Mouse (Mus musculus) spleen, postnatal 4 days (tissue): ENCODE measurements around the gene Gstm4.

Experiments
- DNase-seq, 2 experiments: peaks; one replicate each; pipeline ENCODE4 v3.0.0; 2022; ENCODE audit warnings: low spot score in 2 of 2

Gene Gstm4

DNA sequence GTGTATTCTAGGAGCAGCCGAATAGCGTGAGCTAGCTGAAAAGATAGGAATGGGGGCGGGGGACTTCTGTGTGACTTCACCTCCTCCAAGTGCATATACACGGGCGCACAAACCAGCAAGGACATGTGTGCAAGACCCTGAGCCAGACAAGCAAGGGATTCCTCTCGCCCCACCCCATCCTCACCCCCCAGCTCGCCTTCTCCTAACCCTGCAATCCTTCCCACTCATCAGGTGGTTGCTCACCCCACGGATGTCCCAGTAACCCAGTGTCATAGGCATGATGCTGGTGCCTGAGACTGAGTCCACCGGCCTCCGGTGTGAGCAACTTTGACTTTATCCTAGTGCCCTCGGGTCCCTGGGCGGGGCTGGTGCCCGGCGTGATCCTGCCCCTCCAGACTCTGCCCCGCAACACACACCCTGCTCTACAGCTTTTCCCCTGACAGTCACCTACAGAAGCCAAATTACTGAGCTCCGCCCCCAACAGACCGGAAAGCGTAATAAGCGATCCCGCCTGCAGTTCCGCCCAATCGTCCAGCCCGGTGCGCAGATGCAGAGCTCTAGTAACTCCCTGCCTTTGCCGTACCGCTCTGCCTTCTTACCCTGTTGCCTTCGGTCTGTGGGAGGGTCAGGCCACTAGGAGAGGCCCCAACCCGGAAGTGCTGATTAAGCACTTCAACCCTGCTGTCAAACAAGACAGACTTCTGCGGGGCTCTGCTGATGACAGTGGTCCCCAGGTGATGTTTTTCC is at the start of gene Gstm4:
TSS of gene Gstm4 (minus strand) at position 501 of the 747 bp plus-strand sequence.
- peak; percentile 81 to 89 for DNase-seq

DNA sequence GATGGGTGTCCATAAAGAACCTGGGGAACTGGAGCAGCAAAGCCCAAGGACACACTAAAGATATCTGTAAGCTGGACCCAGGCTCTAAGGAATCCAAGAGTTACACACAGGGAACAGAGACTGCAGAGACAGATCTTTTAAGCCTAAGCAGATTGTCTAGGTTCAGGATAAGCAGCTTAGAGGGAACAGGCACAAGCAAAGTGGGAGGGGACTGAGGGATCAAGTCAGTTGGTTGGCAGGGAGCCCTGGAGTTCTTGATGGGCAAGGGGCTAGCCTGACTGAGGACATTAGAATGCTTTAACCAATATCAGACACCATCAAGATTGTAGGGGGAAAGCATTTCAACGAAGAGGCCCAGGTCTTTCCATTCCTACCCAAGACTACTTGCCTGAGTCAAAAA is 49.5 kb upstream of the Gstm4 start:
- DNase-seq, result no peak

DNA sequence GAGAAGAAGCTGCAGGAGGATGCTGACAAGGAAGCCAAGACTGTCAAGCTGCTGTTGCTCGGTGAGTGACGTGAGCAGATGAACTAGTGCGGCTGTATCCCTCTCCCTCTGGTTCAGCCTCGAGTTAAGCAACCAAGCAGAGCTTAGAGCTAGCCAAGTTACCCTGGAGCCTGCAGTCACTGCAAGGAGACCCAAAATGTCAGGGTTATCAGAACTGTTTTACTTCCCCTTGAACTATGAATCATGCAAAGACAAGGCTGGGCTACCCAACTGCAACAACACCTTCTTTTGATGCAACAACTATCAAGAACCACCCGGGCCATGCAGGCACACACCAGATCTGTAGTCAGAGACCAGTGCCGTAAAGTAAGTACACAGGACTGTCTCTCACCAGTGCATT is 48.6 kb upstream of the Gstm4 start:
- peak in 1 of 2 experiments; percentile 57 for DNase-seq

DNA sequence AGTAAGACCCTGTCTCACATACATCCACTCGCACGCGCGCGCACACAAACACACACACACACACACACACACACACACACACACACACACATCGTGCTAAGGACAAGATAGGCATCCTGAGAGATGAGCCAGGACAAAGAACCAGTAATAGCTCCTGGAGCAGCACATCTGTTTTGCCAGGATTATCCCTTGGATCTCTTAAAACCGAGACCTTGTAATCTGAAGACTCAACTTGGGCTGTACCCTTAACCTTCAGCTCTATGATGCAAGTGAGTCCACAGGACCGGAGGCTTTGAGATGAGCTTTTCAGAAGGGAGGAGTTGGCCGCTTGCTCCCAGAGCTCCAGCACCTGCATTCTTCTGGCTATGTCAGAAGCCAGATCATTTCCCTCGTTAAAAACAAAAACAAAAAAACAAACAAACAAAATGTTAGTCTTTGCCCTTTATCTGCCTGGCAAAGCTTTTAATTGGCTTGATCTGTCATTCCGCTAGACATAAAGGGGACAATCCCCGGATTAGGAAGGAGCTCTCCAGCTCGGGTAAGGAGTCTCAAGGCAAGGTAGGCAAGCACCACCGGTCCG is 47.9 kb upstream of the Gstm4 start, which contains the start of gene Gnat2:
TSS of gene Gnat2 (plus strand) at position 254 of the 580 bp plus-strand sequence.
- no peak for DNase-seq

DNA sequence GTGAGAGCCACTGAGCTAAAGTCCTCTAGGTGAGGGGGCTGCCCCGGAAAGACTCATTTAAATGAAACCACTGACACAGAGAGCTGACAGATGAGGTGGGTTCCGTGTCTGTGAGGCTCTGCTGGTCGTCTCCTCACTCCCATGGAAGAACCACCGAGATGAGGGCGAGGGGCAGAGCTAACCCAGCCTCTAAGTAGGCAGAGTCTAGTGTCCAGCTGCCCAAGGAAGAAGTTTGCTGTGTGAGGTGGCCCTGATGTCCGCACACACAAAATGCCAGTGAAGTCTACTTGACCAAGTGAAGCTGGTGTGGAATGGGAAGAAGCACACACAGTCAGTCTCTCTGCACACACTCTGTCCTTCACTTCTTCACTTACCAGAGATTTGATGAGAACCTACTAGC is 47.3 kb upstream of the Gstm4 start:
- peak in 1 of 2 experiments; percentile 55 for DNase-seq

DNA sequence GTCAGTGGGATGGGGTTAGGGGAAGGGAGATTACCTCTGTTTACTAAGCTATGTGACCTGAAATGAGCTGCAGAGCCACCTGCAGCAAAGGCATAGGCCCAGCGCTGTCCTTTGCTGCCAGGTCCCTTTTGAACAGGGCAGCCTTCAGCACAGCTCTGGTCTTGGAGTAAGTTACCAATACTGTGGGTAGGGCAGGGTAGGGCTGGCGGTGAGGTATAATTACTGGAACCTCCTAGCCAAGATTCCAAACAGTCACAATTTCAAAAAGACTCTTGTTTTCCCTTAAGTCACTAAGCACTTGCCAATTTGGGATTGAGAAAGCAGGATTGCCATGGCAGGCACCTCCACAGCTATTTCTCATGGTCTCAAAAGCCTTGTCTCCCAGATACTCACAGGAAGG is 45.9 kb upstream of the Gstm4 start:
- DNase-seq, result no peak

DNA sequence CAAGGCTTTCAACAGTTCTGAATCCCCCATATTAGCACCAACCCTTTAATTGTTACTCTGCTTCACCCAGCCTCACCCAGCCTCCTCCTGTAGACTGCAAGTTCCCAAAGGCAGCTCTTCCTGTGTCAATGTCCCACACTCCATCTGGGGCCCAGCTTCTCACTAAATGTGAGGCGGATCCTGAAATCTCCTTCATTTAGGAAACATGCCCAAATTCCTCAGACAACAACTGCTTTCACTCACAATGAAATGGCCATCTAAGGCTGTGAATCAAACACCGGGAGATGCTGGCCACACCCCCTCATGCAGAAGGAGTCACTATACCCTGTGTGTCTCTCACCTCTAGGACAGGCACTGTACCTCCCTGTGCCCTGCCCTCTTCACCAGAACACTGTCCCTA is 45.2 kb upstream of the Gstm4 start:
- DNase-seq, result no peak

DNA sequence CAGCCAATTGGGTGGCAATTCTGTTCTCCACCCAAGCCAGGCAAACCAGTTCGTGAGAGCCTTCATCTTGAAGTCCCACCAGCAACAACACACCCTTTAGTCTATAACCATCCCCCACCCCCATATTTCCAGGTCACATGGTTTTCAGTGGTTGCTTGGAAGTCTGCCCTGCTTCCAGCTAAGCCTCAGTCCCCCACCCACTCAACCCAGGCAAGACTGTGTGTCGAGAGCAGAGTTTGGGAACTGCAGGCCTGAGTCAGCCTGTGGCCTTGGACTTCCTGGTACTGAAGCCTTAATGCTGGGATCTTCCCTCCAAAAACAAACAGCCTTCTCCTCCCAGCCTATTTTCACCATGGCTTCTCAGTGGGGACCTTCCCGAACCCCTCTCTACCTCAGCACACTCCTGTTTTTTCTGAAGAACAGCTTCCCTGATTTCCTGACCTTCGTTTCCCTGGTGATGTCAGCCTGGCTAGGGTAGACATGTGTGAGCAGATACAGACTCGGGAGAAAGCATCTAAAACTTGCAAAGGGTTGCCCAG is 44.2 kb upstream of the Gstm4 start:
- no peak for DNase-seq

DNA sequence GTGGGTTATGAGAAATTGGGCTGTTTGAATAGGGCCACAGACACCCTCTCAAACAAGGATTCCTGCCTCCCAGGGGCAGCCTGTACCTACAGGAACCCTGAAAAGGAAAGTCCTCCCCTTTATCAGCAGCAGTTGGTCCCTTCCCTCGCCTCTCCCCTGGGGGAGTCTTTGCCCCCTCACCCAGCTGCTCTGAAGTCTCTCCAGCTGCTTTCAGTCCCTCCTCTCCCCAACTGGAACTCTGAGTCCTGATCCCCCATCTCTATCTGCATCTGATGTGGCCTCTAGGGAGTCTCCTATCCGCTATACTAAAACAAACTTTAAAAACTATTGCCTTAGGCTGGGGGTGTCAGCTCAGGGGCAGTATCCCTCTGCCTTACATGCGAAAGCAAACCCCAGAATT is 42.6 kb upstream of the Gstm4 start:
- no peak for DNase-seq

DNA sequence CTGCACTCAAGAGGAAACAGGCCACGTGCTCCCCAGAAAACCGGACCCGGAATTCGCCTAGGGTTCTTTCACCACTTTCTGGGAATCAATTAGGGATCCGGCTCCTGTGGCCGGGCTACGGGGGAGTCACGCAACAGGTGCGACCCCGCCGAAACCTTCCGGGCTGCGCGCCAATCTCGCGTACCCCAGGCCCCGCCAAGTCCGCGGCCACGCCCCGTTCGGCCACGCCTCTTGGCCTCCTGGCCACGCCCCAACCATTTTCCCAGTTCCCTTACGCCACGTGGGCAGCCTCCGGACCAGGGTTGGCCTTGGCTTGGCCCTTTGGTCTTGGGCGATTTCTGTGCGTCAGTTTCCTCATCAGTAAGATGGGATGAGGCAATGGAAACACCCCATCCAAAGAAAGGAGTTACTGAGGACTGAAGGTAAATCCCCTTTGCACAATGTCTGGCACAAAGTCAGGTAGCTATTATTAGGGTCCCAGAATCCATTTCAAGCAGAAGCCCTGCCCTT is 41.8 kb upstream of the Gstm4 start, which contains the start of gene Ampd2:
TSS of gene Ampd2 (minus strand) at position 182 of the 510 bp plus-strand sequence.
- peak; percentile 83 to 90 for DNase-seq

DNA sequence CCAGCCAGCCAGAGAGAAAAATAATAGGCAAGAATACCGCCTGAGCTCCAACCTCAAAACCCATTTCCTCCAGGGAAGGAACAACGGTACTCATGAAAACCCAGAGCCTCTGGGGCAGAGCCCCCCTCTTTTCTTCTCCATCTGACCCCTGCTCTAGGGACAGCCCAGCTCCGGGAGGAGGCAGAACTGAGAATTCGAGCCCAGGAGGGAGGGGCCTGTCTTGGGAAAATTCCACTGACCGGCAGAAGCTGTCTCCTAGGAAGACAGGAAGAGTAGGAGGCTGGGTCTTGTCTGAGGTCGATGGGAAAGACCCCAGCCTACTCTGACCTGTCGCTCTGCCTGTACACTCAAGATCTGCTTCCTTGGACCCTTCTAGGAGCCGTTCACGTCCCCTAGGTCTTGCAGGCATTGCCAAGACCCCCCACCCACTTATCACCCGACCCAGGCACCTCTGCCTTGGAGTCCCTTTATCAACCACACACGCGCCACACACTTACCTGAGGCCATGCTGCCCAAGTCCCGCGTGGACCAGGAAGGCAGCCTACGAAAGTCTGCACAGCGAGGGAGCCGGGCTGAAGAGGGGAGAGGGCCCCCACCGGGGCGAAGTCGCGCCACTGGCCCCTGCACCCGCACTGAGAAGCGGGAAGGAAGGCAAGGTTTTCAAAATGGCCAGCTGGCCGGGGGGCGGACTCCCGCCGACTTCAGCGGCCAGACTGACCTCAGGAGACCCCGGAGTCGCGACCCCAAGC is 41.2 kb upstream of the Gstm4 start:
- peak in 1 of 2 experiments; percentile 41 for DNase-seq

DNA sequence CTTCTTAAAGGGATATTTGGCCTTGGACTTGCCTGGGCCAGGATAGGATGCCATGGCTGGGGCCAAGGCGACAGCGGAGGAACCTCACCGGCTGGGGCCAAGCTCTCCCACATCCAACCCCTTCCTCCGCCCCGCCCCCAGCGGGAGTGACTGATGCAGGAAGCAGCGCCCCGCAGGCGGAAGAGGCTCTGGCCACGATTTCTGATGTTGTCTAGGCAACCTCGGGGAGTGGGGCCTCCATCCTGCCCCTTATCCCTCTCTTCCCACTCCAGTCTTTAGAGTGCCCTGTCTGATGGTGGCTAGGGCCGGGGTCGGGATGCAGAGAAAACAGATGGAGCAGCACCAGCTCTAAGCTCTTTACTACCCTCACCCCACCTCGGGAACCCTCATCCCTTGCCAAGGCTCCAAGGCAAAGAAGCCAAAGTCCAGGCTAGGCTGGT is 40.6 kb upstream of the Gstm4 start:
- DNase-seq, result peak; percentile 85 to 92

DNA sequence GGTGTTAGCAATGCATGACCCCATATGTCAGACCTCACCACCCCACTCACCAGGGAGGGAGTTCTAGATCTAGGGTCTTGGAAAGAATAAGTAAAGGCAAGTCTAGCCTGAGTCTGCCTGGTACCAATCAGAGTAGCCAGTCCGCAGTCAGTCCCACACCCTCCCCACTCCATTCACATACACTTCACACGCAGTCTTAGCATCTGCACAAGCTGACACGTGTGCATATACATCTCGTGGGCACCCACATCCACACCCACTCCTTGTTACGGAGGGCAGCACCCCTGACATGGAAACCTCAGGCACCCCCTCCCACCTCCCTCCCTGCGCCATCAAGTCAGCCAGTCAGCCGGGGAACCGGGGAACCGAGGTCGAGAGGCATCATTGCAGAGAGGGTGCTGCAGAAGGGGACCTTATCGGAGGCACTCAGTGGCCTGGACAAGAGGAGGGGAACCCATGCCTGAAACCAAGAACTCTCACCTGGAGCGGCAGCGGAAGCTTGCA is 40.1 kb upstream of the Gstm4 start:
- DNase-seq, result no peak

DNA sequence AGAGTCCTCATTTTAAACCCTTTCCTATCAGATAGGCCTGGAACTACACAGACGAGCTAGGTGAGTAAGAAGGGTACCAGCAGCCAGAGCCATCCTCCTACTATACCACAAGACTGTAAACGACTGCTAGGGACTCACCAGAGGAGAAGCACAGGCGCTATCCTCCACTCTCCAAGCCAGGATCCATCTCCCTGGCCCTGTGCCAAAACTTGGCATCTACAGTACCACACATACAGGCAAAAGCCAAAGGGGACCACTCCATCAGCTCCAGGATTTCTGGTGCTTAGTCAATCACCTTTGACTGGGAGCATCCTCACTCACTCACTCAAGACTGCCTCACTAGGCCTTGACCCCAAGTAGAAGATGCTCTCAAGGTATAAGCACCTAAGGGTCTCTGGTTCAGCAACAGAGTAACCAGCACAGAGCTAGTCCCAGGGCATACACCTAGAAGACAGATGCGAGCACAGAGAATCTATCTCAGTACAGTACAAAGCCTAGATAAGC is 39.3 kb upstream of the Gstm4 start:
- no peak for DNase-seq

DNA sequence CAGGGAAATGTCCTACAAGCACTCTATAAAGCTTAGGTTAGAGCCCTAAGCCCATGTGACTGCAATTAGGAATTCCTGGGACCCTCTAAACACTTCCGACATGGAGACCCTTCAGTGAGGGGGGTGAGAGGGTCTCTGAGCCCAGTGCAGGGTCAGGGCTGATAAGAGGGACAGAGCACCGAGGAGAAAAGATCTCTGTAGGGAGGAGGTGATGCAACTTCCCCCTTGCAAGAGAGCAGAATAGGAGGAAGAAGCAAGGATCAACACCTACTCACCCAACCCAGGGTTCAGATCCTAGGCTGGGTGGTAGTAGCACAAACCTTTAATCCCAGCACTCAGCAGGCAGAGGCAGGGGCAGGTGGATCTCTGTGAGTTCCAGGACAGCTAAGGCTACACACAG is 38.5 kb upstream of the Gstm4 start:
- DNase-seq, result no peak

DNA sequence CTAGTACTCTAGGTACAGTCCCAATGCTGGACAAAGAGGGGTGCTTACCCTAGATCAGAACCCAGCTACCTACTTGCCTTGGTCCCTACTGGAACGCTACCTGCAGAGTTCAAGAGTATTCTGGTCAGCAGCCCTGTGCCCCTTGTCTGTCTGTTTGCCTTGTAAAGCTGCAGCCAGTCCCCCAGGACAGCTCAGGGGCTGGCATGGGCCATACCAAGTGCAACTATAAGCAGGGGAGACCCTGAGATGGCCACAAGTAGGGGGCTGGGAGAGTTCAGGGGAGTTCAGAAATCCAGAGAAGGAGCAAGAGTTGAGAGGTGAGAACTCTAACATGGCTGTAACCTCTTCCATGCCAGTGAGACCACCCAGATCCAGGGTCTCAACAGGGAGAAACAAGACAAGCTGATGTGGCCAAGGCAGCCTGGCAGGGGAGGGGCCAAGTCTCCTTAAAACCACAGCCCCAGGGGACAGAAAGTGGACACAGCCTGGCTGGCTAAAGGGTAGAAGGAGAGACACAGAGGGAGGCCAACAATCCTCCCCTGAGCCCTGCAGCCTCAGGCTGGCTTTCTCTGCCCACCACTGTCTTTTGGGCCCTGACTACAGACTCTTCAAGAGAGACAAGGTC is 37.7 kb upstream of the Gstm4 start:
- DNase-seq, result no peak

DNA sequence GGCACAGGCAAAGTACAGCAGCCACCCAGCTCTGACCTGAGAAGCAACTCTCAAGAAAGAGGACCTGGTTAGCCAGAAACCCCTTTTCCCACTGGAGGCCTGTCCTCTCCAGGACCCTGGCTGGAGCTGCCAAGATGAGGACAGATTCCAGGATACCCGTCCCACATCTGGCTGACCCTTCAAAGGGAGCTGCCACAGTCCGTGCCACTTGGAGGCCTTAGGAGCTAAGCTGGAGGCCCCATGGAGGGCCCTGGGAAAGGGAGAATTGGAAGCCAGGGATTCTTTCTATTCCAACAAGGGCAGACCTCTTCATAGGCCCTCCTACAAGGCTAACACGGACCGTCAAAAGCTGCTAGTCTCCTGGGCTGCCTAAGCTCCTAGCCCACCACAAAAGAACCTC is 37.0 kb upstream of the Gstm4 start:
- DNase-seq, result no peak

DNA sequence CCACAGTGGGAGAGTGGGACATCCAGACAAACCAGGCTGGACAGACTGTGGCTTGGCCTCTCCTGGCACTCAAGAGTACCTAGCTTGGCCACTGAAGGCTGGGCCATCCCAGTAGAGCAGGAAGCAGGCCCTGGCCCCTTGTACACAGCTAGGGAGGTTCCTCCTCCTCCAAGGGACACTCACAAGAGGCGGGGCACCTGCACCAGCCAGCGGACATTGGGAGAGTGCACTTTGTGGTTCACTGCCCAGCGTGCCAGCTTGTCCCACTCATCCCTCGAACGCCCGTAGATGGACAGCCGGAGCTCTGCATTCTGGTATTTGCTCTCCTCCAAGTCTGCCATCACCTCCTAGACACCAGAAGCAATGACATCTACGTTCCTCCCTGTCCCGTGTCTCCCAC is 32.1 kb upstream of the Gstm4 start:
- no peak for DNase-seq

DNA sequence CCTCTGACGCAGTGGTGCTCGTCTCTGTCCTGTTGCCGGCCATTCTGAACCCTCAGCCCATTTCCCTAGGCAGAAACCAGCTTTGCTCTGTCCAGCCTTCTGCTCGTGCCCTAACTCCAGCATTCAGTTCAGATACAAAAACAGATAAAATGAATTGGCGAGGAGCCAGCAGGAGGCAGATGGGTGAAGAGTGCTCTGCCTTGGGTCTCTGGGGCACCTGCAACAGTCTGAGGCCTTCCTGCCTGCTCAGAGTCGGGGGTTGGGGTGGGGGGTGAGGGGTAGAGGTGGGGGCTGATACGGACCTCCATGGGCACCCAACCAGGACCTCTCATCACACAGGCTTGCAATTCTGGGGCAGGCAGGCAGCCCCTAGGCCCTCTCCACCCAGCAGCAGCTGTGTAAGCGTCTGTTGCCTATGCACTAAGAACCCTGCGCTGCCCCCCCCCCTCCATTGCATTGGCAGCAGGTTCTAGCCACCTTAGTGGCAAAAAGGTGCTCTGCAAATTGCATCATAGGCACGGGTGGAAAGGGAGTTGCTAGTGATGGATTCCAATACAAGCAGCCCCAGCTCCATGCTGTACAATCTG is 28.4 kb upstream of the Gstm4 start:
- DNase-seq, result no peak

DNA sequence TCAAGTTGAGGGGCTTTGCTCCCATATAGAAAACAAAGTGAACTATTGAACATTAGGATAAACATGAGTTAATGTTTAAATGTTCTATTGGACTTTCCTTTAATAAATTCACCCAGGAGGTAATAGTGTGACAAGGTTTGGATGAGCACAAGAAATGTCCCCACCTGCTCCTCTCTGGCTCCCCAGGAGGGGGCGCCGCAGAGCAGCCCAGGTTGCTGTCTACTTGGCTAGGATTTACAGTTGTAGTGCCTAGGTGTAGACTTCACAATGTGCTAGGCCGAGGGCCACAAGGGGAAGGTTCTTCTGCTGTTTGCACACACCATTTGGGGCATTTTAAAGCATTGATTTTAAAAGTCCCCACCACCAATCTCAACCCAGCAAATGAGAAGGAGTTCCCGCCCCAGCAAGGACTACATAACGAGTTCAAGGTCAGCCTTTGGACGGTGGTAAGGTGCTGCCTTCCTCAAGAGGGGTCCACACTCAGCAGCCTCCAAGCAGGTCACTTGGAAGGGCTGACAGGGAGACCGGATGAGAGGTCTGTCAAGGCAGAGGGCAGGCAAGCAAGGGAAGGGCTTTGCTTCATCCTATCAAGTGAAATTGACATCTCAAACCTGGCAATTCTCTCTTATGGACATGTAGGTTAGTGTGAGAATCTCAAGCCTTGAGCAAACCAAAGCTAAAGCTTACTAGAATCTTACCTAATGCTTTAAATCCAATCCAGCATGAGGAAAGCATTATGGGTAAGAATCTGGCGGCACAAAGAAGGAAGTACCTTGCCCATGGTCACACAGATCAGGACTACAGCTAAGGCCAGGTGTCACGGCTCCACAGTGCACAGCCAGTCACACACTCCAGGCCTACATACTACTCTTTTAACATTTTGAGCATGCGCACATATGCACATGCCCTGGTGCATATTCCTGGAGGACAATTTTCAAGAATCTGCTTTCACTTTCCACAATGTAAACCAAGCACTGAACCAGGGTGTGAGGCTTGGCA is 25.9 kb upstream of the Gstm4 start:
- peak; percentile 77 to 91 for DNase-seq
